Mouse (Mus musculus): Measurements from ENCODE around the gene Cers3. TPM values are rescaled to one million over a fixed set of nuclear protein-coding genes. Genes with fewer than 3 reads are reported as not detected.

The Cers3 gene
- polyA plus RNA-seq, 1 experiment, result 69.7 TPM

DNA sequence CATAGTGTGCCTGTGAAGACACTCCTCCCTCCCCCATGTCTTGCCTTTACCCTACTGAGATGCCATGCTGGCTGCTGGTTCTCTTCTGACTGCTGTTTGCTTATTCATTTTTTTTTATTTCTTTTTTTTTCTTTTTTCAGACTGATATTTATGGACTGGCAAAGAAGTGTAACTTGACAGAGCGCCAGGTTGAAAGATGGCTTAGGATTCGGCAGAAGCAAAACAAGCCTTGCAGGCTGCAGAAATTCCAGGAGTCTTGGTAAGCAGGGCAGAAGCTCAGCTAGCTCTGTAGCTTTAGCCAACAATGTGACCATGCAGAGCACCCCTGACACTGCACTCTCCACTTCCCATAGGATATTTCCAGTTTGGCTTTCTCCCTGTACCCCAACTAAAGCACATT lies 36.1 kb downstream of the Cers3 start:
- H3K27me3 ChIP-seq (ENCODE audit: control insufficient read depth, insufficient read depth, low read length), result no peaks in the 10 kb centered on the region
- TF ChIP-seq CTCF (IDR thresholded peaks at IDR 0.05; ENCODE audit: control insufficient read depth, insufficient read depth, insufficient replicate concordance, low read depth, low read length) (no peak), POLR2A (IDR thresholded peaks at IDR 0.05; ENCODE audit: control insufficient read depth, low read depth, low read length) (no peak)
- H3K4me3 ChIP-seq (ENCODE audit: control insufficient read depth, low read depth, low read length), result no peak overlapping the region
- no peaks in the 10 kb centered on the region for H3K4me1 ChIP-seq (ENCODE audit: control insufficient read depth, insufficient read depth, low read length)
- H3K27ac ChIP-seq (ENCODE audit: control insufficient read depth, insufficient read depth, low read depth, low read length), result no peak overlapping the region
- H3K36me3 ChIP-seq (ENCODE audit: control insufficient read depth, insufficient read depth, low read length), result no peaks in the 10 kb centered on the region

DNA sequence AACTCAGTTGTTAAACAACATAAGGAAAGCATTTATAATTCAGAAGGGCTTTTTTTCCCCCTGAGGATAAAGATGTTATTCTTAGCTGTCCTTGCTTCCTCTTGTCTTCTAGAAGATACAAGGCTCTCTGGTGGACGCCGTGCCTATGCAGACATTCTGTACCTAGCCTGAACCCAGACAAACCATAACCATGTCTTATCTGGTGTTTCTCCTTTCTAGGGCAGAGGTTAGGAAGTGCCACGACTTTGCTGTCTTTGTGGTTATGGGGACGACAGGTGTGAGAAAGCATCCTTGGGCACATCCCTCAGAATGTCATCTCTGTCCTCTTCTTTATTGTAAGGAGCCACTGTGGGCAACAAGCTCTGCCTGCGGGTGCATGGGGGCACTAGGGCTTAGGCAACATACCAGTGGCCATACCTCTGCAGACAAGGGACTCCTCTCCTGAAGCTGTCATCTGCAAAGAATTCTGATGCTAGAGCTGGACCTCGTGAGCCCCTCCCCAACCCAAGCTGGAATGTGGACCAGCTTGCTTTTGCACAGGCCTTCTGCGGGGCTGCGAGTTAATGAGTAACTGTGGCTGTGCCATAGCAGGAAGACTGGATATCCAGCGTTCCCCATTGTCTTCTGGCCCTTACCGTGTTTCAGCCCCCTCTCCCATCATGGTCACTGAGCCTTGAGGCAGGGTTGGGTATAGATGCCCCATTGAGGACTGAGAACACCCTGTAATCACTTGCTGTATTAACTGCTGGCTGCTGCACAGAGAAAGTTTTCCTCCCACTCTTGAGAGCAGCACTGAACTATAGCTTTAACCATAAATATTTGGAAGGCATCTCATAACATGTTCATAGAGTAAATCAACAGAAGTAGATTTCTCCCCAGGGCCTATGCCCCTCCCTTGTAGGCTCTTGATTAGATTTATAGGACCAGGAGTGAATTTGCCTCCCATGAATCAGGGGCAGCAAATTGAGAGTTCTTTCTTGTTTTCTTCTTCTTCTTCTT lies 36.9 kb downstream of the Cers3 start:
- TF ChIP-seq POLR2A (IDR thresholded peaks at IDR 0.05; ENCODE audit: control insufficient read depth, low read depth, low read length), result no peak
- no peak for TF ChIP-seq CTCF (IDR thresholded peaks at IDR 0.05; ENCODE audit: control insufficient read depth, insufficient read depth, insufficient replicate concordance, low read depth, low read length)
- no peaks in the 10 kb centered on the region for H3K36me3 ChIP-seq (ENCODE audit: control insufficient read depth, insufficient read depth, low read length)
- no peaks in the 10 kb centered on the region for H3K4me1 ChIP-seq (ENCODE audit: control insufficient read depth, insufficient read depth, low read length)
- no peak overlapping the region for H3K27ac ChIP-seq (ENCODE audit: control insufficient read depth, insufficient read depth, low read depth, low read length)
- H3K27me3 ChIP-seq (ENCODE audit: control insufficient read depth, insufficient read depth, low read length), result no peaks in the 10 kb centered on the region
- H3K4me3 ChIP-seq (ENCODE audit: control insufficient read depth, low read depth, low read length), result no peak overlapping the region

DNA sequence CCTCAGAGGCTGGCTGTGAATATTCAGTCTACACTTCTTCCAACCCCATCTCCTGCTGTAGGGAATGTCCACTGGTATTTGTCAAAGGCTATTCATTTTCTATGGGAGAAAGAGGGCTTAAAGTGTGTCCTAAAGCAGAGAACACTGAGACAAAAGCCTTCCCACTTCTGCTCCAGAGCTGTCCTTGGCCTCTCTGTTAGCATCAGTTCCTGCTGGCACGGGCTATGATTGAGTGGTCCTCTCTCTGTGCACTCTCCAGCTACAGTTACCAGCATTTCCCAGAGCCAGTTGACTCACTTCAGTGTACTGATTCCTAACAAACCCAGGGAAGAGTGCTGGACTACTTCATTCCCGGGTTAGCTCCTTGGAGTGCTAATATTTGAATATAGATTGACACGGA lies 43.2 kb downstream of the Cers3 start:
- Histone ChIP-seq H3K27ac (ENCODE audit: control insufficient read depth, insufficient read depth, low read depth, low read length) (no peak overlapping the region), H3K4me1 (ENCODE audit: control insufficient read depth, insufficient read depth, low read length) (no peaks in the 10 kb centered on the region), H3K4me3 (ENCODE audit: control insufficient read depth, low read depth, low read length) (no peak overlapping the region), H3K36me3 (ENCODE audit: control insufficient read depth, insufficient read depth, low read length) (peaks cover 1% of the 10 kb centered on the region), H3K27me3 (ENCODE audit: control insufficient read depth, insufficient read depth, low read length) (no peaks in the 10 kb centered on the region)
- no peak for TF ChIP-seq POLR2A (IDR thresholded peaks at IDR 0.05; ENCODE audit: control insufficient read depth, low read depth, low read length)
- no peak for TF ChIP-seq CTCF (IDR thresholded peaks at IDR 0.05; ENCODE audit: control insufficient read depth, insufficient read depth, insufficient replicate concordance, low read depth, low read length)

DNA sequence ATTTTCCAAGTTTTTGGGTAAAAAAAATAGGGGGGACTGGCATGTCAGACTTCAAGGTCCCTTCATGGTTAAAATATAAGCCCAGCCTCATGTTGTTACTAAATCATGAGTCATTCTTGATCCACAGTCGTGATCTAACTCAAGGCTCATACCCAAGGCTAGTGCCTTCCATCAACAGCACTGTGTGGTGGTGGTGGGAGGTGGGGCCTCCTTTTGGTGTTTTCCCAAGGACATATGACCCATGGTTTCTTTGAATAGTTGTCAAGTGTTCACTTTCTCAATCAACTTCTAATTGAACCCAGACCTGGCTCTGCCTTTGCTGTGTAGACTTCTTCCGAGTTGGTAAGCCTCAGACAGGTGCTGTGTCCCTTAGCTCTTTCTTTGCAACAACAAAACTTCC lies 44.5 kb downstream of the Cers3 start:
- no peak overlapping the region for H3K27ac ChIP-seq (ENCODE audit: control insufficient read depth, insufficient read depth, low read depth, low read length)
- TF ChIP-seq CTCF (IDR thresholded peaks at IDR 0.05; ENCODE audit: control insufficient read depth, insufficient read depth, insufficient replicate concordance, low read depth, low read length) (no peak), POLR2A (IDR thresholded peaks at IDR 0.05; ENCODE audit: control insufficient read depth, low read depth, low read length) (no peak)
- H3K4me3 ChIP-seq (ENCODE audit: control insufficient read depth, low read depth, low read length), result no peak overlapping the region
- H3K4me1 ChIP-seq (ENCODE audit: control insufficient read depth, insufficient read depth, low read length), result no peaks in the 10 kb centered on the region
- no peaks in the 10 kb centered on the region for H3K27me3 ChIP-seq (ENCODE audit: control insufficient read depth, insufficient read depth, low read length)
- peaks cover 1% of the 10 kb centered on the region for H3K36me3 ChIP-seq (ENCODE audit: control insufficient read depth, insufficient read depth, low read length)

GRCm38 (mm10) chr7:66789860-66790748 lies 46.8 kb downstream of the Cers3 start:
- H3K36me3 ChIP-seq (ENCODE audit: control insufficient read depth, insufficient read depth, low read length), result peaks cover 1% of the 10 kb centered on the region
- no peak for TF ChIP-seq CTCF (IDR thresholded peaks at IDR 0.05; ENCODE audit: control insufficient read depth, insufficient read depth, insufficient replicate concordance, low read depth, low read length)
- H3K27ac ChIP-seq (ENCODE audit: control insufficient read depth, insufficient read depth, low read depth, low read length), result no peak overlapping the region
- H3K4me1 ChIP-seq (ENCODE audit: control insufficient read depth, insufficient read depth, low read length), result no peaks in the 10 kb centered on the region
- H3K27me3 ChIP-seq (ENCODE audit: control insufficient read depth, insufficient read depth, low read length), result no peaks in the 10 kb centered on the region
- no peak overlapping the region for H3K4me3 ChIP-seq (ENCODE audit: control insufficient read depth, low read depth, low read length)

DNA sequence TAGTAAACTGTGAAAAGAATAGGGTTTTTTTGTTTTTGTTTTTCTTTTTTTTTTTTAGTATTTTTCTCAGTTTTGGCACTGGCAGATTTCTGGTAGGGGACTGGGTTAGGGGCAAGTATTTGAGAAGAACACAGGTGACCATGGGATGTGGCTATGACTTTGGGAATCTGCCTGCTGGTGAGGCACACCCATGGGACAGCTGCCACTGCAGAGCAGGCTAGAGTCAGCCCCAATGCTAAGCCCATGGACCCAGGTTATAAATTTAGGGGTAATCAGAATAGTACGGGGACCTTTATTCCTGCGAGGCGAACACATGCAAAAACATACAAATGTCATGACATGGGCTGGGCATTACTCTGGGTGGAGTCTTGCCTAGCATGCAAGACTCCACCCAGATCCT lies 47.7 kb downstream of the Cers3 start:
- TF ChIP-seq POLR2A (IDR thresholded peaks at IDR 0.05; ENCODE audit: control insufficient read depth, low read depth, low read length) (no peak), CTCF (IDR thresholded peaks at IDR 0.05; ENCODE audit: control insufficient read depth, insufficient read depth, insufficient replicate concordance, low read depth, low read length) (no peak)
- Histone ChIP-seq H3K4me1 (ENCODE audit: control insufficient read depth, insufficient read depth, low read length) (no peaks in the 10 kb centered on the region), H3K27ac (ENCODE audit: control insufficient read depth, insufficient read depth, low read depth, low read length) (no peak overlapping the region), H3K36me3 (ENCODE audit: control insufficient read depth, insufficient read depth, low read length) (peaks cover 1% of the 10 kb centered on the region), H3K27me3 (ENCODE audit: control insufficient read depth, insufficient read depth, low read length) (no peaks in the 10 kb centered on the region), H3K4me3 (ENCODE audit: control insufficient read depth, low read depth, low read length) (no peak overlapping the region)

GRCm38 (mm10) chr7:66796909-66797308 lies 53.6 kb downstream of the Cers3 start:
- Histone ChIP-seq H3K4me3 (ENCODE audit: control insufficient read depth, low read depth, low read length) (no peak overlapping the region), H3K36me3 (ENCODE audit: control insufficient read depth, insufficient read depth, low read length) (peaks cover 2% of the 10 kb centered on the region), H3K27ac (ENCODE audit: control insufficient read depth, insufficient read depth, low read depth, low read length) (no peak overlapping the region), H3K4me1 (ENCODE audit: control insufficient read depth, insufficient read depth, low read length) (no peaks in the 10 kb centered on the region), H3K27me3 (ENCODE audit: control insufficient read depth, insufficient read depth, low read length) (no peaks in the 10 kb centered on the region)
- TF ChIP-seq POLR2A (IDR thresholded peaks at IDR 0.05; ENCODE audit: control insufficient read depth, low read depth, low read length), result no peak
- no peak for TF ChIP-seq CTCF (IDR thresholded peaks at IDR 0.05; ENCODE audit: control insufficient read depth, insufficient read depth, insufficient replicate concordance, low read depth, low read length)

Data from testis, adult 2 months (tissue).